Mouse (Mus musculus): ENCODE measurements around the gene Ppp3ca.

DNA sequence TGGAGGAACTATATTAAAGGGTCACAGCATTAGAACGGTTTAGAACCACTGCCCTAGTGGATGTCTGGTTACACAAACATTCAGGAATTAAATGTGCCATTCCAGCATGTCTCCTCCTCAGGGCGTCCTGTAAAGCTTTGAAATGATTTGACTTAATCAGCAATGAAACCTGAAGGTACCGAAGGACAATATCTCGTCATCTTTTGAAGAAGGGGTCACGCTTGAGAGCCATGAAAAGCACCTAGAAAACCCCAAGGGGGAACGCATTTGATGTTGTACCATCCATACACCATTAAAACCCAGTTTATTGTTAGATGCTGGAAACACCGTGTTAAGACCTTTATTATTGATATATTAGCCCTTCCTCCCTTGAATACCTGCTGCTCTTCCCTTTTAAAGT, 36.8 kb downstream of the Ppp3ca start:
- no peak for TF ChIP-seq POLR2A (IDR thresholded peaks at IDR 0.05; ENCODE audit: low read depth, low read length)
- no peak for TF ChIP-seq CTCF (IDR thresholded peaks at IDR 0.05; ENCODE audit: extremely low read depth, insufficient read depth, insufficient read length, insufficient replicate concordance)
